Mouse (Mus musculus): ENCODE results near the gene Pdzrn3.

GRCm38 (mm10) chr6:101354887-101355286 is 22.8 kb downstream of the Pdzrn3 start:
- TF ChIP-seq HCFC1 (IDR thresholded peaks at IDR 0.05; ENCODE audit: borderline replicate concordance, insufficient read depth, low read length) = no peak
- TF ChIP-seq CHD2 (IDR thresholded peaks at IDR 0.05; ENCODE audit: low read depth, low read length) = no peak

Measured in ES-E14 (cell line).